Mouse (Mus musculus) T-helper 1 cell (primary cell): ENCODE measurements around the gene Mmrn2.
"Not testable (repeated sequence)": the region's sequence is repeated elsewhere in the genome, so short reads cannot be mapped to it uniquely, and the experiment has no call there.

Experiments
- in situ Hi-C: fragments of 300-600 bp; cut with MboI, MseI; formaldehyde crosslinking; loops from one replicate; pipeline ENCODE4 v1.15.1; 2025; ENCODE audit warnings: high pct_unique_total_duplicates

Gene Mmrn2

DNA sequence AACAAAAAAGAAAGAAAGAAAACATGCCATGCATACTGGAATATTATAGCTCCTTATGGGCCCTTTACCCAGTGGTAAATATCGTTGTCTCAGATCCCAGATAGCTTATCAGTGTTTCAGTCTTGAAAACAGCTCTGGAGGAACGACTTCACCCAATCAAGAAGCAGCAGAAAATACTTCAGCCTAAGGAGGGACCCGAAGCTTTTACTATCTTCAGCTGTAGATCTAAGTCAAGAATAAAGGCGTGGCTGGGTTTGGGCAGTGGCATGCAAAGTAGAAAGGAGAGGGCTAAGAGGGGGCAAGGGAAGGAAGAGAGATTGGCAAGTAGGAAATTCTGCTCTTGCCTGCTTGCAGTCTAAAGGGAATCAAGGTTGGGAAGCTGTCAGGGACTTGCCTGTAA lies 13.1 kb upstream of the Mmrn2 start:
- in situ Hi-C loops, result no loop called here

DNA sequence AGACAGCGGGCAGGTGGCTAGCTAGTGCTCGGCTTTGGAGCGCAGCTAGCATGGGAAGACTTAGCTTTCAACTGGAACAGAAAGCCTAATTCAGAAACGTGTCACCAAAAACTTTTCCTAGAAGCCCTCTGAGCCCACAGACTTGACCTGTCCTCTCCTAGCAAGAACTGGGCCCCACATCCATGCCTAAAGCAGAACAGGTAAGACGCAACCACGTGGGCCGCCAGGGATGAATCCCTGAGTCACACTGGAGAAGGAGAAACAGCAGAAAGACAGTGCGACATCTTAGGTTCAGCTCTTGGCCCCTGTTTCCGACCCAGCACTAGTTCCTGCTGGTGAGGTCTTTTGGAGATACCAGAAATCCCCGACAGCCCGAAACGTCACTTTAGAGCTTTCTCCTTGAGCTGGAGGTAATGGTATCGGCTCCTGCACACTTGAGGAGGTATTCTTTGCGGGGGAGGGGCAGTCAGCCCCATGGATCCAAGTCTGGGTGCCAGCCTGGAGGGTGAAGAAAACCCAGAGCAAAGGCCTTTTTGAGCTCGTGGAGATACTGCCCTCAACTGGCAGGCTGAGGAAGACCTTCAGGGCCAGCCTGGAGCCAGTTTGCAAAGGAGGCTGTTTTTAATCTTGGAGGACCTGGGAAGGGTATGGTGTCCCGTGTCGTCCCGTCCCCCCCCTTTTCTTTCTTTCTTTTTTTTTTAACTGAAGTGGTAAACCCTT lies 12.4 kb upstream of the Mmrn2 start:
- in situ Hi-C loops, result no loop called here

GRCm38 (mm10) chr14:34363490-34364253 lies 11.6 kb upstream of the Mmrn2 start:
- in situ Hi-C loops, result no loop called here

DNA sequence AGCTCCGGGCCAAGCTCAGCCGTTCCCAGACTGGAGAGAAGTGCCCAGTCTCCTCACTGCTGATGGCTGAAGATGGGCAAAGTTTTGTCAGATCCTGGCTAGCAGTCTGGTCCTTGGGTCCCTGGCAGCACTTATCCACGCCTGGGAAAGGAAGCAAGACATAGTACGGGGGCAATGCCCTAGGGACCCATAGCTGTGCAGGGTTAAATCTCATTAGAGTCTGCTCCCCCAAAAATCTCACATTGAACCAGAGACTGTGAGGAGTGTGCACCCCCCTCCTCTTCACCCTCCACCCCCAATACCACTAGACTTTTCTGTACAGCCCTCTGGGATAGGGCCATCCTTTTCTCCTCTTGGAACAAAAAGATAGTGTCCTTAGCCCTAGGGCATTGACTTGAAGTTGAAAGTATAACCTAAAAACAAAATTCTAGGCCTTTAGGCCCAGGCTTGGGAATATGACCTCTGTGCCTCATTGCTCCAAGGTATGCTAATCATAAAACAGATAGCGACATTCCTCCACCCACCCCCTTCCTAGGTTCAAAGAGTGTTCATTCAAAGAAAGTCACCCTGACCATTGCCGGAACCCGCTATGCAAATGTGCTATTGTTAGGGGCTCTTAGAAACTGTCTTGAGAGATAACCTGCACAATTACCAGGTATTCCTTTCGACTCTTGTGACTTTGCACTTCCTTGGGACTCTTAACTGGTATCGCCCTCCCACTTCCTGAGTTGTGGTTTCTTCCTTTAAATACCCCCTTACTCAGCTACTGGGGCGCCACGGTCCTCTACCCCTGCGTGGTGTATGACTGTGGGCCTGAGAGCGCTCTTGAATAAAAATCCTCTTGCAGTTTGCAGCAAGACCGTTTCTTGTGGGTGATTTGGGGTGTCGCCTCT lies 10.8 kb upstream of the Mmrn2 start:
- in situ Hi-C loops, result not testable (repeated sequence)

DNA sequence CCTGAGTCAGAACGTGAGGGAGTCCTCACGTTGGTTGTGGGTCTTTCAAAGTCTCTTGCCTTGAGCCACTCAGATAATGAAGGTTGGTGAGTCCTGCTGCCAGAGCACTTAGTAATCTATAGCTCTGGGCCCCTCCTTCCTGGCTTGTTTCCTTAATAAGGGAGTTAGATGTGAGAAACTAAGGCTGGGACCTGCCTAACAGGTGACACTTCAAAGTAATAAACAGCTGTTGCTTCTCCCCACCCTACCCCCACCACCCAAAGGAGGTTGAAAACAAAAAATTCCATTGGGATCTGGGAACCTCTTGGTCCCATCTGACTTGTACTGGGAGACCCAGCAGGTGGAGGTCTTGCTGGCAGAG lies 10.1 kb upstream of the Mmrn2 start:
- in situ Hi-C loops, result no loop called here

- in situ Hi-C loops, result no loop called here
These were observed 5.1 kb upstream of the Mmrn2 start for GRCm38 (mm10) chr14:34370203-34370602.

DNA sequence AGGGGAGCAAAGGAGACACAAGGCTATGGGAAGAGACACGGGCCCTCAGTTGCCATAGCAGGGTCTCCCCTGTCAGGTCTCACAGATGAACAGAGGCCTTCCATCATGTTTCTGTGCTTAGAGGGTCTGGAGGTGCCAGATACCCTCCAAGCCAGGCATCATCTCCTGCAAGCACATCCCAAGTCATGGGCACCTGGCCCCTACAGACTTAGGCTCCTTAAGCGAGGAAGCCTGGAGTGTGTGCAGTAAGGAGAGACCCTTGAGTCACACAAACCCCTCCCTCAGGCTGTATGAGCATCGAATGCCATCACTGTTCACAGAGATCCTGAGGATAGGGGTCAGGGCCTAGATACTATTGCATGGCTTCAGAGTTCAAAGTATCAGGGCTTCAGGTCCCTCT lies 4.3 kb upstream of the Mmrn2 start:
- in situ Hi-C loops, result no loop called here

DNA sequence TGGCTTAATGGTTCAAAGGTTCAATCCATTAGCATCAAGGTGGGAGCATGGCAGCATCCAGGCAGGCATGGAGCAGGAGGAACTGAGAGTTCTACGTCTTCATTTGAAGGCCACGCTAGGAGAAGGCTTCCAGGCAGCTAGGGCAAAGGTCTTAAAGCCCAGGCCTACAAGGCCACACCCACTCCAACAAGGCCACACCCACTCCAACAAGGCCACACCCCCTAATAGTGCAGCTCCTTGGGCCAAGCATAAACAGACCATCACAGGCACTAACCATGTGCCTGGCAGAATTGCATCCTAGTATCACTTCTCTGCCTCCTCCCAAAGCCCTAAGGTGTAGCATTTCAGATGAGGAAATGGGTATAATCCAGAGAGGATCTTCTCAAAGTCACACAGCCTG lies 3.5 kb upstream of the Mmrn2 start:
- in situ Hi-C loops, result no loop called here

DNA sequence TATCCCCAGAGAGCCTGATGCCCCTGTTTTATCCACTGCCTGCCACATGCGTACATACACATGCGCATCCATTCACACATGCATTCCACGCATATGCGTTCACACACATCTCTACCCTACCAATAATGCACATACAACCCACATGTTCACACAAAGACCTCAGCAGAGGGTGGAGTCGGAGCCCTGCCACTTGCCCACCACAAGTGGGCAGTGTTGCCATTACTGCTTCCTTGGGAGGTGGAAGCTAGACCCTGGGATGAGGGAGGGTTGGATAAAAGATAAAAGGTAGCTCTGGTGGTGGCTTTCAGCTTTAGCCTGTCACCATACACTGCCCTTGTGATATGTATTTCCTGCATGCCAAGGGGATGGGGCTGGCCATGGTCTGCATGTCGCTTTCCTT lies 2.6 kb upstream of the Mmrn2 start:
- in situ Hi-C loops, result no loop called here

DNA sequence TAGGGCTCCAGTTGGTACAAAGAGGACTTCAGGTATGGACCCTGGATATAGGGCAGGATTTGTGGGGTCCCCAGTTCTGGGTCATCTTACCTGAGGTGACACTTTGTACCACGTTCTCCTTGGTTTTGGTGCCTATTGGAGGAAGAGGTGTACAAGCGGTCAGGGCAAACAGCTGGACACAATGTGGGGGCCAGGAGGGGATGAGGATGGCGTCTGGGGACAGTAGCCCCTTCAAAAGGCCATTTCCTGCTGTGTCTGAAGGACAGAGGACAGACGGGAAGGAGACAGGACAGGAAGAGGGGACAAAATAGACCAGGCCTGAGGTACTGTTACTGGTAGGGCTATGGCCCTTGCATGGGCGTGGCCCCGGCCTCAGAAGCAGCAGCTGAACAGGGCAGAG lies 1.7 kb upstream of the Mmrn2 start:
- in situ Hi-C loops, result no loop called here

- in situ Hi-C loops, result no loop called here
These were observed 688 bp upstream of the Mmrn2 start, which contains the start of gene Sncg for GRCm38 (mm10) chr14:34374577-34374976. TSS of gene Sncg (minus strand) at chr14:34374789.

DNA sequence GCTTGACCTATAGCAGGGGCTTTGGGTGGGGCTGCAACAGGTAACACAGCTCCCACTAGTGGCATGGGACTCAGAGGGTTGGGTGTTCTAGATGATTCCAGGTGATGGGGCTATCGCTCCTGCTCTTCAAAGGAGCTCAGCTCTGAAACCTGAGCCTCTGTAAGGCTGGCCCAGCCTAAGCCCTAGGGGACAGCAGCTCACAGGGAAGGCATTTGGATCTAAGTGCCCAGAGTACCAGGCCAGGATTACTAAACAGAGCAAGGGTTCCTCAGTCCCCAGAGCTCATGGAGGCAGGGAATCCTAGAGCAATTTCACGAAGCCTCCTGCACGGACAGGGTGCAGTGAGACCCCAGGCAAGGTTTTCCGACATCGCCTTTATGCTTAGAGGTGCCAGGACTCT lies 676 bp downstream of the Mmrn2 start:
- in situ Hi-C loops, result no loop called here

DNA sequence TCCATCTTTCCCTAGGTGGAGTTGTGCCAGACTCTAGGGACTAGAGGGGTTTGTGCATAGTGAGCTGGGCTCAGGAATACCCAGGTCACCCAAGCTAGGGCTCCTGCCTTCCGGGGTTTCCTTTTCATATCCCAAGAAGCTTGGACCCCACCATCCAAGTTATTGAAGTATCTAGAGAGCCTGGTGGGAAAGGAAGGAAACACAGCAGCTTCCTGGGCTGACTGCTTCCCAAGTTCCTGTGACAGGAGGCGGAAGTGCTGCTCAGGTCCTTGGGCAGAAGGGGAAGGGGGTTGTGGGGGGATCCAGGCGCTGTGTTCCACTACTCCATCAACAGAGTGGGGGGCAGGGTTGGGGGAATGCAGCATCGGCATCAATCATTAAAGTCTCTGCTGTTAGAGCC lies 1.9 kb downstream of the Mmrn2 start:
- in situ Hi-C loops, result no loop called here

- in situ Hi-C loops, result no loop called here
These were observed 3.5 kb downstream of the Mmrn2 start for GRCm38 (mm10) chr14:34378560-34379331.

- in situ Hi-C loops, result no loop called here
These were observed 7.8 kb downstream of the Mmrn2 start for GRCm38 (mm10) chr14:34382921-34383704.

- in situ Hi-C loops, result no loop called here
These were observed 18.0 kb downstream of the Mmrn2 start for GRCm38 (mm10) chr14:34393295-34393694.

- in situ Hi-C loops, result loop anchor here (5.0 kb wide), 1 partner anchor 321 kb away; no protein-coding TSS in a partner anchor
These were observed 22.6 kb downstream of the Mmrn2 start for GRCm38 (mm10) chr14:34397871-34398270.

GRCm38 (mm10) chr14:34398901-34399300 lies 23.6 kb downstream of the Mmrn2 start:
- in situ Hi-C loops, result loop anchor here (5.0 kb wide), 1 partner anchor 322 kb away; no protein-coding TSS in a partner anchor

DNA sequence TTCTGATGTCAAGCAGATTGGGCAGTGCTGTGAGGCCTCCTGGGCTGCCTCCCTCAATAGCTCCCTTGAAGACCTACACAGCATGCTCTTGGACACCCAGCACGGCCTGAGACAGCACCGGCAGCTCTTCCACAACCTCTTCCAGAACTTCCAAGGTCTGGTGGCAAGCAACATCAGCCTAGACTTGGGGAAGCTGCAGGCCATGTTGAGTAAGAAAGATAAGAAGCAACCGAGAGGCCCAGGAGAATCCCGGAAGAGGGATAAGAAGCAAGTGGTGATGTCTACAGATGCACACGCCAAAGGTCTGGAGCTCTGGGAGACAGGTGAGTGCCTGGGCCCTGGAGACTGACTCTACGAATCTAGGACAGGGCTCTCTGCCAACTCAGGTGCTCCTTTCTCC lies 24.0 kb downstream of the Mmrn2 start:
- in situ Hi-C loops, result loop anchor here (5.0 kb wide), 1 partner anchor 322 kb away; no protein-coding TSS in a partner anchor

GRCm38 (mm10) chr14:34400021-34400420 lies 24.8 kb downstream of the Mmrn2 start:
- in situ Hi-C loops, result loop anchor here (10.0 kb wide), 1 partner anchor 375 kb away; no protein-coding TSS in a partner anchor
